Mouse (Mus musculus) heart, postnatal 25 days (tissue): Measurements from ENCODE around the gene Lonp1. TPM values are rescaled to one million over a fixed set of nuclear protein-coding genes. Genes with fewer than 3 reads are reported as not detected.
"Not testable (repeated sequence)": the region's sequence is repeated elsewhere in the genome, so short reads cannot be mapped to it uniquely, and the experiment has no call there.

Source experiments
- DNase-seq: peaks from one replicate; pipeline ENCODE4 v3.0.0; 2022; ENCODE audit warnings: low spot score
- intact Hi-C: fragments of 180-260 bp; cut with DNase I; formaldehyde crosslinking; loops from one replicate; pipeline ENCODE4 v1.15.1; 2025
- total RNA-seq, 2 experiments: library from RNA; stranded (reverse); gene quantifications; 2 replicates each; pipeline ENCODE4 v1.2.3; 2021

Gene Lonp1
- 100 to 1,000 TPM; 107 to 112 TPM for total RNA-seq

DNA sequence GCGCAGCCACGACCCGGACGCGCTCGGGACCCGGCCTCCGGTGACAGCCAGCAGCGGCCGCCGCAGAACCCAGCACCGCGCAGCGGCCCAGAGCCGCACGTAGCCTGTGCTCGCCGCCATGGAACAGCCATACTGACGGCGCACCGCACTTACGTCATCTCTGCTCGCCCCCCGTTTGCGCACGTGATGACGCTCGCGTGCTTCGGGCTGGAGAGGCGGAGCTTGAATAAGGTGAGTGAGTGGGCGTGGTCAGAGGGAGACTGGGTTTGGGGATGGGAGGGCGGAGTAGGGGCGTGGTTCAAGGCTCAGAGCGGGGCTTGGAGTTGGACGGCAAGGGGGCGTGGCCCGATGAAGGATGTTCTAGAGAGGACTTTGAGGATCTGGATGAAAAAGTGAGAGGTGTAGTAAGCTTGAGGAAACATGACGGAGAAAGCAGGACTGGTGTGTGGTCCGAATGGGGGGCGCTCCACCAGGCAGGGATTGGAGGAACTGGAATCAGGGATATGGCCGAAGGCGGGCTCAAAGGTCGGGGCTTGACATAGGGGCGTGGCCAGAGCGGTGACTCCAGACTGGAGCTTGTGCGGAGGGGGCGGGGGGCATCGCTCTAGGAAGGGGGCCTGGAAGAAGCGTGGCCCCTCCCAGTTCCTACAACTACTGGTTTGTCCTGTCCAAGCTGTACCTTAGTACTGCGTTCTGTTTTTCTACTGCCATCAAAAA, at the start of gene Lonp1:
Gene Lonp1 (minus strand): TSS at position 134 of the 717 bp plus-strand sequence.
- DNase-seq, result peak; percentile 87
- intact Hi-C loops, result no loop called here

DNA sequence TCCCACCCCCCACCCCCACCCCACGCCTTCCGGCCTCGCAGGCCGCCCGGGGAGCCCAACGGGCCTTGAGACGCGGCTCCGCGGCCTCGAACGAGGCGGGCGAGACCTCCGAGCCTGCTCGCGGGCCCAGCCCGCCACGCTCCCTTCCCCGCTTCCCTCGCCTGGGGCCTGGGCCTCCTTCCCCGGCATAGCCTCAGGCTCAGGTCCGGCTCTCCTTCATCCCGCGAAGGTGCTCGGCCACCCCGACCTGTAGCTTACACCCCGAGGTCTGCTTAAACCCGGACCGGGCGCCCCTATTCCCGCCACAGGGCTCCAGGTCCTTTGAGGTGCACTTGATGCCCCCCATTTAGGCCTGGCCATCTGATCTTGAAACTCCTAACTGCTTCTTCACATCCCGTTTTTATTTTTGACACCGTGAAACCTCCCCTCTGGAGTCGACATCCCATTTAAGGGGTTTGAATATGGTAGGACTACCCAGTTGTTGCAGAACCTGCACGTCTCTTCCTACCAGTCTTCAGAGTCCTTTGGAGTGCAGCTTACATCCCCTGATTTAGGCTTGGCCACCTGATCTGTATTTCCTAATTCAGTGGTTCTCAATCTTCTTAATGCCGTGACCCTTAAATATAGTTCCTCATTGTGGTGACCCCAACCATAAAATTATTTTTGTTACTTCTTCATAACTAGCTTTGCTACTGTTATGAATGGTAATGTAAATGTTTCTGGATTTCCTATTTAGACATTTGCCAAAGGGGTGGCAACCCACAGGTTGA, 47.1 kb upstream of the Lonp1 start:
- intact Hi-C loops, result loop anchor here (5.0 kb wide), 1 partner anchor 92 kb away; the partner anchor contains the start of genes Safb and Safb2
- peak; percentile 15 for DNase-seq

DNA sequence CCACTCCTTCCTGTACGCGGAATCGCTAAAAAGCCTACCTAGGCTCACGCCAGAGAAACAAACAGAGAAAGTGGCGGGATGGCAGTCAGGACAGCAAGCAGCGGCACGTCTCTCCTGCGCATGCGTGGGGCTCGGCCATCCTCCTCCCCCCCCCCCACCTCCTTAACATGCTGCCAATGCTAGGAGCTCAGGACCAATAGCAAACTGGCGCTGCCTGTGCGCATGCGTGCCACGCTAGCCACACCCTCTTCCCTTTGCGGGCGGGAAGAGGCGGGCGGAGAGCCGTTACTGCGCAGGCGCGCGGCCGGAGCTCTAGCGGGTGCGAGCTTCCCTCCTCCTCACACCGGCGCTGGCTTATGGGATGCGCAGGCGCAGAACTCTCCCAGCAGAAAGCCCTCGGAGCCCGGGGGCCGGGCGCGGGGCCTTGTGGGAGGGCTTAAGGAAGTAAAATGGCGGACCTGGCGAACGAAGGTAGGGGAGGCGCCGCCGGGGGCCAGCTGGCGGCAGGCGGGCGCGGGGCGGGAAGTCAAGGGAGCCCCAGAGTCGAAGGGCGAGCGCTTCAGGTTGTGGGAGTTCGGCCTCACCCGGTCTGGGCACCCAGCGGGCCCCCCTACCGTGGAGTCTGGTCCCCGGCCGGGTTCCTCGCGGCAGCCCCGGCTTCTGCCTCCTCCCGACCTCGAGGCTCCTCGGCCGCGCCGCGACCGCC, 46.4 kb upstream of the Lonp1 start, which contains the start of gene Ranbp3:
Gene Ranbp3 (plus strand): TSS at position 354 of the 706 bp plus-strand sequence.
- DNase-seq, result peak; percentile 99
- intact Hi-C loops, result loop anchor here (5.0 kb wide), 1 partner anchor 91 kb away; the partner anchor contains the start of genes Safb and Safb2

DNA sequence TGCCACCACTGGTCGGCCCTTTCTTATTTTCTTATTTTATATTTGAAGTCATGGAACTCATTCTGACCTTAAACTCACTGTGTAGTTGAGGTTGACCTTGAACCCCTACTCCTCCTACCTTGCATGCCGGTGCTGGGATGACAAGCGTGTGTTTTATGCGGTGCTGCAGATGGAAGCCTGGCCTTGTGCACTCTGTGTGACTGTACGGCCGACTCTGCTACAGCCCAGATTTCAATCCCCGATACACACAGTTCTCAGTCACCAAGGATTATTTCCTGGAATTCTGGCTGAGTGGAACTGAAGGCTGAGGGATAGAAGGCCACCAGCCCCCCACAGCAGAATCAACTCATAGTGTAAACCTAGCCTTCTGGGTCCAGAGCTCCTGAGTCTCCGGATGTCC, 43.1 kb upstream of the Lonp1 start:
- intact Hi-C loops, result loop anchor here (2.0 to 5.0 kb wide), 5 partner anchors 45 to 312 kb away; partner anchors contain the start of genes Rpl36, Safb and Safb2
- DNase-seq, result no peak

DNA sequence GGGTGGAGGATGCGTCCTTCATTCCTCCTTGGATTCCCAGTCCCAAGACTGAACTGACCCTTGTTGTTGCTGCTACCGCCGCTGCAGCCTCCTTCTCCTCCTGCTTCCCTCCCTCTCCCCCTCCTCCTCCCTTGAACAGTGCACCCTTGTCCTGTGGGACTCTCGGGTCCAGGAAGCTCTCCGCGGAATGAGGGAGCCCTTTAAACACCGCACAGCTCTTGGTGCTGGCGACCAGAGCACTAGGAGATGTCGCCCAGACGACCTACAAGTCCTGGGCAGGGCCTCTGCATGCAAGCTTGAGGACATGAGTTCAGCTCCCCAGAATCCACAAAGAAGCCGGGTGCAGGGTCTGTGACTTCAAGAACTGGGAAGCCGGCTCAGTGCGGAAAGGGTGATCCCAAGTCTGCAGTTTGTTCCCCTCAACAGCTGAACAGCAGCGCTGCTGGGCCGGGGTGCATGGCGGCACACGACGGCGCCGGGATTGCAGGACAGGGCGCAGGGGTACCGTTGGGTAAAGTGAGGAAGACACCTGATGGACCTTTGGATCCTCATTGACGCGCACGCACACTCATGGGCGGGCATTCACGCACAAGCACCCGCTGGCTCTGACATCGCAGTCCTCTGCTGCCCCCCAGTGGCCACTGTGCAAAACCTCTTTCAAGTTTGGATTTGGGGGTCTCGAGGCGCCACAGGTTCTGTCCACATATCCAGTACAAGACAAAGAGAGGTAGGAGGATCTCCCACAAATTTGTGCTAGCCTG, 41.9 kb upstream of the Lonp1 start:
- intact Hi-C loops, result loop anchor here (2.0 to 5.0 kb wide), 4 partner anchors 44 to 311 kb away; partner anchors contain the start of gene Rpl36
- DNase-seq, result peak; percentile 46

DNA sequence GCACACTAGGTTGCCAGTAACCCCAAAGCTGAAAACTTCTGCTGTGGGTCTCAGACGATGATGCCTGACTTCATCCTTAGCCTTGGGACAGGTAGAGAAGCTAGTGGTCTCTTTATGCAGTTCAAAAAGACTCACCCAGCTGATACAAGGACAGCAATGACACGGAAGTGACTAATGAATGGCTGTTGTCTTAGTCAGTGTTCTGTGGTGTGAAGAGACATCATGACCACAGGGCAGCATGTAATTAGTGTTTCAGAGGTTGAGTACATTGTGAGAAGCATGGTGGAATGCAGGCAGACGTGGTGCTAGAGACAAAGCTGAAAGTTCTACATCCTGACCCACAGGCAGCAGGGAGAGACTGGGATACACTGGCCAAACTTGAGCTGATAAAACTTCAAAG, 40.9 kb upstream of the Lonp1 start:
- intact Hi-C loops, result loop anchor here (5.0 kb wide), 3 partner anchors 55 to 310 kb away; partner anchors contain the start of gene Rpl36

DNA sequence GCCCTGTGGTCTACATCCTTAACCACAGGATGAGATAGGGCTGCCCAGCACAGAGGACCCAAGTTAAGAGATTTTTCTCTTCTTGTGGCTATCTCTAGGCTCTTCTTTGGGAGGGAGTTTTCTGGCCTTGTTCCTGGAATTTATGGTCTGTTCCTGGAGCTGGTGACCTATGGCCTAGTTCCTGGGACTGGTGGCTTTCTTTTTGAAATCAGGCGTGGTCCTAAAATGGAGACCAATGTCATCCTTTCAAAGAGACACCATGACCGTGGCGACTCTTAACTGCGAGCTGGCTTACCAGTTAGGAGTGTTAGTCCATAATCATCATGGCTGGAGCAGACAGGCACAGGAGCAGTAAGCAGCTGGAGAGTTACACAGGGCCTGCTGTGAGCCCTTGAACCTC, 39.7 kb upstream of the Lonp1 start:
- DNase-seq, result no peak
- intact Hi-C loops, result loop anchor here (5.0 kb wide), 3 partner anchors 54 to 309 kb away; partner anchors contain the start of gene Rpl36

More for the DNA sequence above, 40.9 kb upstream of the Lonp1 start:
- DNase-seq, result no peak

DNA sequence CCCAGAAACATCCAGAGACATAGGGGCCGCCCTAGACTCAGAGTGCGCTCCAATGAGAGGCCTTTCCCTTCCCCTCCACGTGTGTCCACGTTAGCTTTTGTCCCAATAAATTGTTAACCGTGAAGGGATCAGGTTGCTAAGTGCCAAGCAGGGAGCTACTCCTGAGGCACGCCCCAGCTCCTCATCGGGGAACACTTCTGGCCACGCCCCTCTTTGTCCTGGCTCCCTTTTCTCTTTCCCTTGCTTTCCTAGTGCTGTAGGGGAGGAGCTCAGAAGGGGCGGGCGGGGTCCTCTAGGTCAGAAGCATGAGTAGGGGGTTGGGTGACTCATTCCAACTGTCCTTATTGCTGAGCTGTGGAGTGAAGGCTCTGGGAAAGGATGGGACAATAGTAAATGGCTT, 37.6 kb upstream of the Lonp1 start:
- DNase-seq, result no peak
- intact Hi-C loops, result no loop called here

DNA sequence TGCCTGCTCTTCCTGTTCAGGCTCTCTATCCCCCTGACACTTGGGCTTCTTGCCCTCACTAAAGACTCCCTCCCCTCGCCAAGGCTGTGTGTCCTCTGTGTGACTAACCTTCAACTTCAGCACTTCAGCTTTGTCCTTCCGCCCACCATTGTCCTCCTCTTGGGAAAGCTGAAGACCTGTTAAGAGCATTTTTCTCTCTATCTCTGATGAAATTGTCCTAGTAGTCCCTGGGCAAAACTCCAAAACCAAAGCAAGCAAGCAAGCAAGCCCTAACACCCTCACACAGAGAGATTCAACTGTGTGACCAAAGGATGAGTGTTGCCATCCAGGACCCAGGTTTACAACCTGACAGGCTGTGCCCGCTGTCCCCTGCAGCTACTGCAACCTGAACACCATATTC, 37.0 kb upstream of the Lonp1 start:
- intact Hi-C loops, result no loop called here
- no peak for DNase-seq

DNA sequence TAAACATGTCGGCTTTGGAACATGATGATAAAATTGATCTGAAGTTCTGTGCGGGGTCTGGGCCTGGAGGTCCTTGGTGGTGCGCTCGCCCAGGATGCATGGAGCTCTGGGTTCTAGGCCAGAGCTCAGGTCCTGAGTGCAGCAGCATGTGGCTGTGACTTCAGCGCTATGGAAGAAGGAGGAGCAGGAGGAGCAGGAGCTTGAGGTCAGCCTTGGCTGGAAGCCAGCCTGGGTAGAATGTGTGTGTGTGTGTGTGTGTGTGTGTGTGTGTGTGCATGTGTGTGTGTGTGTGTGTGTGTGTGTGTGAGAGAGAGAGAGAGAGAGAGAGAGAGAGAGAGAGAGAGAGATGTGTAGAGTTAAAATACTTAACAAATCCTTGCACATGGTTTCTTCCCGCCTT, 29.5 kb upstream of the Lonp1 start:
- no peak for DNase-seq
- intact Hi-C loops, result no loop called here

DNA sequence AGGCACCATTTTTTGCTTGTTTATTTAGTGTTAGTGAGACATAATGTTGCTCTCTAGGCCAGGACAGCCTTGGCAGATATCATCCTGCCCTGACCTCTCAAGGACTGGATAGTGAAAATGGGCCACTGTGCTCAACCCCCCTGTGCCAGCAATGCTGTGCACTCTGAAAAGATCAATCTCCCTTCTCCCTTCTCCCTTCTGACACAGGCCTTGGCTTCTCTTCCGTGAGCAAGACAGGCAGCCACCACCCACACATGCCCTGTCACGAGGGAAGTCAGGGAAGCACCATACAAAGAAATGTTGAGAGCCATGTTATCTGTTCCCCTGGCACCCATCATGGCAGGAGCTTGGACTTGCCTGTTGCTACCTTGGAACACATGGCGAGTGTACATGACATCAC, 28.6 kb upstream of the Lonp1 start:
- DNase-seq, result no peak
- intact Hi-C loops, result no loop called here

DNA sequence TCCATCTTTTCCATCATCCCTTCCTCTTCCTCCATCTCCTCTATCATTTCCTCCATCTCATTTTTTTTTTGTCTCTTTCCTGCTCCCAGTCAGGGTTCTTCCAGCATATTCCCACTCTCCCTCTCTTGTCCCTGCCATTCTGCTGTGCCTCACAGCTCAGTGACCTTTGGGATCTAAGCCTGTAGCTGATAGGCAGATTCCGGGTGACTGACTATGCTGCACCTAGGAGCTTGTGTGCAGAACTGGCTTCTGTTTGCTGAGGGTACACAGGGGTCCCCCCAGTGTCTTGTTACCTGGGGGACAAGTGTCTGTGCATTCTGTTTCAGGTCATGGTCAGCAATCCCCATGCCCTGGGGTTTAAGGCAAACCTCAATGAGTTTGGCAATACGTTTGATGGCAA, 28.1 kb upstream of the Lonp1 start:
- intact Hi-C loops, result no loop called here
- no peak for DNase-seq

DNA sequence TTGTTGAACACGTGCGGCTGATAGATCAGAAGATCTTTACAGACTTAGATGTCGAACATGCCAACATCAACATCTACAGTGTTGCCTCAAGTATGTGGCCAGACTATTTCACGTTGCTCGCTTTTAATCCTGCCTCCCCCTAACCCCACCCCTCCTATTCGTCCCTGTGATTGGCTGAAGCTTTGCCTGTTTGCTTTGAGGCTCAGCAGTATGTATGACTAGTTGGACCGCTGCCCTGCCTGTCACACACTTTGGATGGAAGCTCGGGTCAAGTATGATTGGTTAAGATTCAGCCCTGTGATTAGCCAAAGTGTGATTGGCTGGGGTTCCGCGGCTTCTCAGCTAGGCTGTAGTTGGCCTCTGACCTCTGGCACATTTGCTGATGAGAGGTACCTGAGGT, 25.1 kb upstream of the Lonp1 start:
- no peak for DNase-seq
- intact Hi-C loops, result no loop called here

DNA sequence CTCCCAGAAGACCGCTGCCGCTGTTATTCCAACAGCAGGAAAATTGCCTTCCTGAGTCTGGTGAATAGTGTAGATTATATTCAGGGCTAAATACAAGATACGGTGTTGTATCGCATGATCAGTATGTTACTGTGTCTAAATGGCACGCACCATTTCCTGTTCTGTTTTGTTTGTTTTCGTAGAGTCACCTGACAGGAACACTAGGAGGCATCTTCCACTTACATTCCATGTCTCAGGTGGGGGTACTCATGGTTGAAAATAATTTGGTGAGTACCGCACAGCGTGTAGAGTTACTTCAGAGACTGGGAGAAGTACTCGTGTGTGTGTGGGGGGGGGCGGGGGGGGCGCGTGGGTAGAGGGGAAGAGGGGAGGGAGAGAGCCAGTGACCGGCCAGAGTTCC, 20.9 kb upstream of the Lonp1 start:
- intact Hi-C loops, result no loop called here
- DNase-seq, result no peak

DNA sequence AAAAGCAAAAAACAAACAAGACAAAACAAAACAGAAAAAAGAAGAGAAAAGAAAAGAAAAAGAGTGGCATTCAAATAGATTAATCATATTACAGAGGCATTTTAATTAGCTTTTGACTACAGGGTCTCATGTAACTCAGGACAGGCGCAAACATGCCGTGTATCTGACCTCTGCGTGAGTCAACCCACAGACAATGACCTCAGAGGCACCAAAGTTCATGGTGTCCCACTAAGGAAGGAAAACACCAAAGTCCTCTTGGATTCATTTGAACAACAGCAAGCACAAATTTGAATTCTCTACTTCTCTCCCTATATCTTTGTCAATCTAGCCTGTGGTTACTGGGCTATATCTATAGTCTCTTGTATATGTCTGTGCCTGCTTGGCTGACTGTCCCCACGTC, 16.6 kb upstream of the Lonp1 start:
- DNase-seq, result no peak
- intact Hi-C loops, result no loop called here

DNA sequence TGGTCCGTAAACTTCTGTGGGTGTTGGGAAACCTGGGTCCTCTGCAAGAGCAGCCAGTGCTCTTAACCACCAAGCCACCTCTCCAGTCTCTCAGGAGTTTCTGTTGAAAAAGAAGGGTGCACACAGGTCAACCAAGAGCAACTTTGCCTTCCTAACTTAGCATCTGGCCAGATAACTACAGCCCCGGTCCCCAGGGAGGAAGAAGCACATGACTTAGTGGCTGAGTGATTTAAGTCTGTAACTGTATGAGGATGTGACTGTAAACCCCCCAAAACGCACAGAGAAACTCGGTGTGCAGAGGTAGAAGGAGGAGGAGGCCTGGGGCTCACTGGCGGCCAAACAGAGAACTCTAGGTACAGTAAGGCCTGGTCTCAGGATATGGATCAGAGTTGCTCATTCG, 7.3 kb upstream of the Lonp1 start:
- intact Hi-C loops, result no loop called here
- DNase-seq, result no peak

DNA sequence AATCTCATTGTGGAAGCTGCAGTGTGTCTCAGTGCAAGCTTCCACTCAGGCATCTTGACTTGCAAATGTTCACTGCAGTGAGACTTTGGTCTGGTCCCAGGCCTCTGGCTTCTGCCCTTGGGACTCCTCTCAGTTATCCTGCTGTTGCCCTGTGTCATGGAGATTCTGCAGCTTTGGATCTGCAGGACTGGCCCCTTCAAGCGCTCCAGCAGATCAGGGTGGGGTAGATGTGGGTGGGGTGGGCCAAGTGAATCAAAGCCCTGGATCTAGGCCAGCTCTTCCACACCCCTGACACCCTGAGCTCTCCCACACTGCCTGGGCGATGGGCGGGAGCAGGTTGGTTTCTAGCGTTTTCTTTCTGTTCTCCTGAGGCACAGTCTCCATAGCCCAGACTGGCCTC, 5.1 kb upstream of the Lonp1 start:
- no peak for DNase-seq
- intact Hi-C loops, result no loop called here

DNA sequence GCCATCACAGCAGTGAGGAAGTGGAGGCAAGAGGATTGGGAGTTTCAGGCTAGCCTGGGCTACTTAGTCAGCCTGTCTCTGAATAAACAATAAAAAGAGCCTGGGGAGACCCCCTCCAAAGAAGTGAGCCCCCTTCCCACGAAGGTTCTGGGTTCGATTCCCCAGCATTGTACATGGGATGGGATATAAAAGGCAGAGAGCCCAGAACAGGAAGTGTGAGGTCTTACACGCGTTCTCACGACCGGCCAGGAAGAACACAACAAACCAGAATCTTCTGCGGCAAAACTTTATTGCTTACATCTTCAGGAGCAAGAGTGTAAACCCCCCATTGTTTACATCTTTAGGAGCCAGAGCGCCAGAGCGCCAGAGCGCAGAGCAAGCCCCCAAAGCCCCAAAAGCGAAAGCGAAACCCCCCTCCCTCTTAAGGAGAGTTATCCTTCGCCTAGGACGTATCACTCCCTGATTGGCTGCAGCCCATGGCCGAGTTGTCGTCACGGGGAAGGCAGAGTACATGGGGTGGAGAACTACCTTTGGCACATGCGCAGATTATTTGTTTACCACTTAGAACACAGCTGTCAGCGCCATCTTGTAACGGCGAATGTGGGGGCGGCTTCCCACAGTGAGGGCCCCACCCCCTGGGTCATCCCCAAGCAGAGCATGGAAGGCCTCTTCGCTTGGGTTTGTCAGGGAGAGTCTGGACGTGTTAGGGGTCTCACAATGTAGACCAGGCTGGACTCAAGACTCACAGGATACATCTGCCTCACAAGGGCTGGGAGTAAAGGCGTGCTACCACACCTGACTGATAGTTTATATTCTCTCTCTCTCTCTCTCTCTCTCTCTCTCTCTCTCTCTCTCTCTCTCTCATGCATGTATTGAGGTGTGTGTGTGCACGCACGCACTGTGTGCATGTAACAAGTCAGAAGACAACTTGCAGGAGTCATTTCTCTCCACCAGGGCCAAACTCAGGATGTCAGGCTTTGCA, 3.4 kb upstream of the Lonp1 start:
- intact Hi-C loops, DNase-seq: not testable (repeated sequence)
